Mouse (Mus musculus): ENCODE results near the gene Krt10.

- TF ChIP-seq CTCF (IDR thresholded peaks at IDR 0.05; ENCODE audit: low read depth) (no peak), EP300 (IDR thresholded peaks at IDR 0.05; ENCODE audit: low read depth) (no peak)
Measured at GRCm38 (mm10) chr11:99391375-99391774, 2.2 kb upstream of the Krt10 start.
